Mouse (Mus musculus) R1 (cell line): ENCODE measurements at regions not wholly inside any gene's neighbourhood (a gene's known extent, or its start where the extent isn't known, plus 50 kb on each side); places are given as distances from the start of the nearest gene placed in this dataset.

Experiments
- DNase-seq: peaks from one replicate; pipeline ENCODE4 v3.0.0-alpha.2; 2018; ENCODE audit warnings: low read depth, low spot score

DNA sequence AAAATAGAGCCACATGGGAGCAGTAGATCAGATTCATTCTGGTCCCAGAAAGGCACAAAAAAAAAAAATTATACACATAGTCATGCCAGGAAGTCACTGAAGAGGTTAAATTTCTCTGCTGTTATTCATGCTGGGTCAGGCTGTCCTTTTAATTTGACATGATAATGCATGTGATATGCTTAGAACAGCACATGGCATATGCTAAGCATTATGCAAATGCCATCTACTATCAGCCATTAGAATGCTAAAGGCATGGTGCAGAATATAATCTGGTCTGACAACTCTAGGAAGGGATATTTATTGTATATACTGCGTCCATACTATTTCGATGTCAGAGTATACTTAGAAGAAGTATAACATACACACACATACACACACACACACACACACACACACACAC is 405.6 kb downstream of the AI429214 start:
- no peak for DNase-seq

- DNase-seq, result no peak
These were observed 429.2 kb downstream of the AI429214 start for GRCm38 (mm10) chr8:37422595-37422994.

DNA sequence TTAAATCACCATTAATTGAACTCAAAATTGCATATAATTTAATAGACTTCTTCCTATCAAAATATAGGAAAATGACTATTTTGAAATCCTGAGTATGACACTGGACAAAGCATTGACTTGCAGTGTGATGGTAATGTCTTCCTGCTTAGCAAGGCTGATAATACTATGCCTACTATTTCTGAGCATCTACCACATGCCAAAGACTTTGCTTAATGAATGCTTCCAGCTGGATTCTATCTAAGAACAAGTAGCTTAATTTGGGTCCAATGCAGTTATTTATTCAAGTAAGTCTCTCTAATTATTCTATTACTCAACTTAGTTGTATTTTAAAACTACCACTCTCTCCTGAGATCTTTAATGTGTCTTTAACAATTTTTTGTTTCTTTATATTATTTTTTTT is 431.2 kb downstream of the AI429214 start:
- no peak for DNase-seq

GRCm38 (mm10) chr8:37428845-37429244 is 435.4 kb downstream of the AI429214 start:
- DNase-seq, result no peak

- DNase-seq, result peak; percentile 48
These were observed 467.2 kb downstream of the AI429214 start for GRCm38 (mm10) chr8:37460551-37461154.

GRCm38 (mm10) chr8:37465651-37466050 is 472.2 kb downstream of the AI429214 start:
- DNase-seq, result peak; percentile 52

- peak; percentile 65 for DNase-seq
These were observed 474.3 kb downstream of the AI429214 start for GRCm38 (mm10) chr8:37467656-37468055.
